Mouse (Mus musculus) heart, postnatal 10 days (tissue): ENCODE results near the gene Emc9. TPM values are rescaled to one million over a fixed set of nuclear protein-coding genes. Genes with fewer than 3 reads are reported as not detected.
A peak's percentile ranks its signal among the peaks of the same experiment; 100 is the strongest.

Experiments
- DNase-seq, 2 experiments: peaks; one replicate each; pipeline ENCODE4 v3.0.0; 2021
- intact Hi-C: fragments of 180-260 bp; cut with DNase I; formaldehyde crosslinking; loops from one replicate; pipeline ENCODE4 v1.15.1; 2025
- total RNA-seq, 2 experiments: library from RNA; stranded (reverse); gene quantifications; 2 replicates each; pipeline ENCODE4 v1.2.3; 2021

Emc9 gene
- 10 to 100 TPM; 42.6 to 43.4 TPM for total RNA-seq

DNA sequence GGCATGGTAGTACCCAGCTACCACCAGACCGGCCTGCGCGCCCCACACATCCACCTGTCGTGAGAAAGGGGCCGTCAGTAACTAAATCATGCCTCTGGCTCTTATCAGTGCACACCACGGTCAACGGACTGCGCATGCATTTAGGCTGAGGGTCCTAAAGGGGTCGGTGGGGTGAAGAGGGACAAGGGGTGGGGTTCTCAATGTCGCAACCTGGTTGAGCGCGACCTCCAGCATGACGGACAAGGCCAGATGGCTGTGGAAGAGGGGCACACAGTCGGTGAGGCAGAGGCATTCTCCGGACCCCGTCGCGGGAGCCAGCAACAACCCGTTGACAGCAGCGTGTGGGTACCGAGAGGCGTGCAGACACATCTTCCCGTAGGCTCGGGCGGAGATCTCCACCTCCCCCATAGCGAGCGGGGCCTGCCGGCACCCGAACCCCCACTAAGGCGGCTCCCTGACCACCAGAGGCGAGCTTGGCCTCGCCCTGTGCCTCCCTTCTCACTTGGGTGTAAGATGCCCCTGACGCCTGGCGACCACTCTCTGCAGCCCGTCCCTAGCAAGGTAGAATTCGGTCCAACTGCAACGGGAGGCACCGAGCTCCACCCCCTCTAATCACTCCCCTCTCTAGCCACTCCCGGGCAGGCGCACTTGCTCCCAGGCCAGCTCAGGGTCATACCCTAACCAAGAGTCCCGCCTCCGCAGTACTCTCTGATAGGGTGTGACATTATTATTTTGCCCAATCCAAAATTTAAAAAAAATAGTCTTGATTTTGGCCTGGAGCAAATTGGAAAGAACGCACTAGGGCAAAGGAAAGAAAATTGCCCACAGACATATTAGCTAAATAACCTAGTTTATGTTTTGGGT lies at the start of gene Emc9:
Gene Emc9, minus strand, starts transcription at position 601 of the 864 bp plus-strand sequence.
- DNase-seq = peak; percentile 86
- intact Hi-C loops = no loop called here

DNA sequence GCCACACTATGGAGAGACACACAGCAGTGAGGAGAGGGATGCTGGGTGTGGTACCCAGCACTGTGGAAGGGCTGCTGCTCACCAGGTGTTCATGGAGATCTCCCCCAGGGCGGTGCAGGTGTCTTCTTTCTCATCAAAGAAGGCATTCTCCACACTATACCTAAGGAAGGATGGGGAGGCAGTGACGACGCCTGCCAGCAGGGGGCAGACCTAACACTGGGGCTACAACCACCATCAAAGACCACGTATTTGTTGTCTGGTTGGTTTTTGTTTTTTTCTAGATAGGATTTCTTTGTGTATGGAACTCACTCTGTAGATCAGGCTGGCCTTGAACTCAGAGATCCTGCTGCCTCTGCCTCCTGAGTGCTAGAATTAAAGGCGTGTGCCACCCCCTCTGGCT lies 44.2 kb upstream of the Emc9 start:
- intact Hi-C loops = loop anchor here (2.0 to 5.0 kb wide), 2 partner anchors 113 to 128 kb away; partner anchors contain the start of gene Cideb

DNA sequence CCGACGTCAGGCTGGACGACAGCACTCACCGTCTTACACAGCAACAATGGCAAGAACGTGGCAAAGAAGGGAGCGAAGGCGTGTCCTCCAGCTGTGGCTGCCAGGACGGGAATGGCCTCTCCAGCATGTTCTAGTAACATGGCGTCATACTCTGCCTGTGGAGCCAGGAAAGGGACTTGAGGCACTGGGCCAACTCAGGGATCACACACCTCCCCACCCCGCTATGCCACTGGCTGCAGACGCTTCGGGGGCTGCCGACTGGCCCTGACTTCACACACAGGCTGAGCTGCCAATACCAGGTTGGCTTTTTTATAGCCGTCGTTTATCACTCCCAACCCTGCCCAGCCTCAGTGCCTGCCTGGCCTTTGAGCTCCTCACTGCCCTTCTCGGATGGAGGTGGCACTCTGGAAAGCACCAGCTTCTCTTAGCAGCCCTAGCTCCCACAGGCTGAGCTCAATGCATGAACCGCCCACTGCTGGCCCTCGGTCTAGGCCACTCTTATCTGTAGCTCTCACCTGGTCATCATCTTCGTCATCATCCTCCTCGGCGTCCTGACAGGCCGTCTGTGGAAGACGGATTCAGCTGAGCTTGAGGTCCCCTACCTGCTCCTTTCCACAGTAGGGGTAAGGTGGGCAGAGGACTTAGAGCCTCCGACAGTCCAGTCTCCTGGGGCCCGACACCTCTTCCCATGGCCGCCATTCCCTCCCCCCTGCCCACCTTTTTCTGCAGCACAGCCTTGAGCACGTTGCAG lies 43.1 kb upstream of the Emc9 start:
- peak; percentile 22 to 28 for DNase-seq
- intact Hi-C loops = loop anchor here (2.0 to 5.0 kb wide), 2 partner anchors 115 to 129 kb away; partner anchors contain the start of gene Cideb

More for the DNA sequence above, 44.2 kb upstream of the Emc9 start:
- peak; percentile 35 to 69 for DNase-seq

DNA sequence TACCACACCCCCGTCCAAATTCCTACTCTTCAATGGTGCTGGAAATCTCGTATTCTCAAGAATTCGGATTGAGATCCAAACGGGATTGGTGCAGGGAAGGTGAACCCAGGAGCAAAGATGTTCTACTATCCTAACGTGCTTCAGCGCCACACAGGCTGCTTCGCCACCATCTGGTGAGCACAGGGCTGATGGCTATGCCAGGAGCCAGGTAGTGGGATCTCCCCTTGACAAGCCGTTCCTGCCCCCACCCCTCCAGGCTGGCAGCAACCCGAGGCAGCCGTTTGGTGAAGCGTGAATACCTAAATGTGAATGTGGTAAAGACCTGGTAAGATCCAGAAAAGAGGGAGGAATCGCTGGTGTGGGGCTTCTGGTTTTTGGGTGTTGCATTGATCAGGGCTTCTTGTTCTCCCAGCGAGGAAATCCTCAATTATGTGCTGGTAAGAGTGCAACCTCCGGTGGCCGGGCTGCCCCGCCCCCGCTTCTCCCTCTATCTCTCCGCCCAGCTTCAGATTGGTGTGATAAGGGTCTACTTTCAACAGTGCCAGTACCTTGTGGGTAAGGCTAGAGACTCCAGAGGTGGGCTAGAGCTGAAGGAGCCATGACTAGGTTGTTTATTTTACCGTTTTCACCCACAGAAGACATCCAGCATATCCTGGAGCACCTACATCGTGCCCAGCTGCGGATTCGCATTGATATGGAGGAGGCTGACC lies 33.5 kb upstream of the Emc9 start:
- intact Hi-C loops = no loop called here
- DNase-seq = no peak

DNA sequence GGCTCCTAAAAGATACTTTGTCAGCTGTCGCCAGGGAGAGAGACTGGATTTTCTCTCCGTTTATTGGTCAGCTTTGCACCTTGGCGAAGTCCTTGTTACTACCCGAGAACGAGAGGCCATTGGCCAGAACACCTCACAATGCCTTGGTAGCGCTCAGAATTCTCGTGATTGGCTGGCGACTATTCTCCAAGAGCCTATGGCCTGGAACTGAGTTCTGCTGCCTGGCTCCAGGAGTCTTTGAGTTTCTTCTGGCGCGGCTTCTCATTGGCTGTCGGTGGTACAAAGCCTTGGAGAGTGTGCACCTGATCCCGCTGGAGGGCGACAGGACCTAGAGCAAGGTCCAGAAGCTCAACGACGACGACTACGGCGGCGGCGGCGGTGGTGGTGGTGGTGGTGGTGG lies 32.7 kb upstream of the Emc9 start, which contains the start of gene Rec8:
Gene Rec8, plus strand, starts transcription at position 216 of the 400 bp plus-strand sequence.
- DNase-seq = peak; percentile 19 to 40
- intact Hi-C loops = no loop called here

DNA sequence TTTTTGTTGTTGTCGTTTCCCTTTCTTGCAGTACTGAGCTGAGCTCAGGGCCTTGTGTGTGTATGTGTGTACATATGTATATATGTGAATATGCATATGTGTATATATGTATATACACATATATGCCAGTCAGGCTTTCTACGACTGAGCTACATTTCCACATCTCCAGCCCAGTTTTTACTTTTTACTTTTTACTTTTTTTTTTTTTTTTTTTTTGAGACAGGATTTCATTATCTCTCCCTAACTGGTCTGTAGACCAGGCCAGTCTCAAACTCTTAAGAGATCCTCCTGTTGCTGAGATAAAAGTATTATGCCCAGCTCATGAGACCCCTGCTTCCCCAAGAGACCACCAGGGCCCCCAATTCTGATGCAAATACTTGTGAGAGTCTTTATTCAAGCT lies 31.7 kb upstream of the Emc9 start:
- intact Hi-C loops = no loop called here
- DNase-seq = no peak

DNA sequence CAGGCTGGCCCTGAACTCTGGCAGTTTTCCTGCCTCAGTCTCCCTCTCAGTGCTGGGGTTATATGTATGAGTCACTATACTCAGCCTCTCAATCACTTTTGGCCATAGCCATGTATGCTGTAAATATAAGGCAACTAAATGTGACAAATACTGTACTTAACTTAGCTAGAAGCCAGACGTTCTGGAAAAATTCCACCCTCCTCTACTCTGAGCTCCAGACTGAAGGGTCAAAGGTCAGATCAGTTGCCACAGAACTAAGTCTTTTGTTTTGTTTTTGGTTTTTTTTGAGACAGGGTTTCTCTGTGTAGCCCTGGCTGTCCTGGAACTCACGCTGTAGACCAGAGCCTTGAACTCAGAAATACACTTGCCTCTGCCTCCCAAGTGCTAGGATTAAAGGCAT lies 30.8 kb upstream of the Emc9 start:
- intact Hi-C loops = no loop called here
- DNase-seq = no peak

DNA sequence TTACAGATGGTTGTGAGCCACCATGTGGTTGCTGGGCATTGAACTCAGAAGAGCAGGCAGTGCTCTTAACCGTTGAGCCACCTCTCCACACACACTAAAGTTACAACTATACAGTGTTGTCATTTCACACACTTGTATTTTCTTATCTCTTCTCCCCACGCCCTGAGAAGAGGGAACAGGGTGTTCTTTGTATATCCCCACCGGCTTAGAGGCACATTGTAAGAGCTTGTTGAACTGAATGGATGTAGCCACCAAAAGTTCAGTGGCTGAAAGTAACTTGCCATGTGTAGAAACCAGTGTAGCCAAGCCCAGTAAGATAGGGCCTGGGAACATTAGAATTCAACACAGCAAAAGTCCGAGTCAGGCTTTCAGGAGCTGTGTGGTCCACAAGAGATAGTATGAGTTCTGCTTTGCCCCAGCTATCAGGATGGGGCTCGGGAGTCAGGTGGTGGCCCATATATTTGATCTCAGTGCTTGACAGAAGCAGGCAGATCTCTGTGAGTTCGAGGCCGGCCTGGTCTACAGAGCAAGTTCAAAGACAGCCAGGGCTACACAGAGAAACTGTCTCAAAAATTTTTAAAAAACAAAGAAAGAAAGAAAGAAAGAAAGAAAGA lies 29.6 kb upstream of the Emc9 start:
- intact Hi-C loops = no loop called here

DNA sequence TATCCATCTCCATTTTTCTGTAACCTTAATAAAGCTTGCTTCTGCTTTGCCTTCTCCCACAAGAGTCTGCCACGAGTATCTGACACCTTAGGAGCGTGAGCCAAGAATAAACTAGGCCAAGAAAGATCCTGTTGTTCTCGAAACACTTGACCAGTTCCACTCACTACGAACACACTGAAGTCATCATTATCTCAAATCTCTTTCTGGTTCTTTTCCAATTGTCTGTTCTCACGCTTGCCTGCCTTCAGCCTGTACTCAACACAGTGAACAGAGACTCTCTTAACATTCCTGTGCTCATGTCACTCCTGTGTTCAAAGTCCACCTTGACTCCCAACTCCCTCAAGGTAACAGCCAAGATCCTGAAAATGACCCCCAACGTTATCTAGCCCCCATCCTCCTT lies 28.2 kb upstream of the Emc9 start:
- DNase-seq = no peak
- intact Hi-C loops = no loop called here

More for the DNA sequence above, 29.6 kb upstream of the Emc9 start:
- no peak for DNase-seq

DNA sequence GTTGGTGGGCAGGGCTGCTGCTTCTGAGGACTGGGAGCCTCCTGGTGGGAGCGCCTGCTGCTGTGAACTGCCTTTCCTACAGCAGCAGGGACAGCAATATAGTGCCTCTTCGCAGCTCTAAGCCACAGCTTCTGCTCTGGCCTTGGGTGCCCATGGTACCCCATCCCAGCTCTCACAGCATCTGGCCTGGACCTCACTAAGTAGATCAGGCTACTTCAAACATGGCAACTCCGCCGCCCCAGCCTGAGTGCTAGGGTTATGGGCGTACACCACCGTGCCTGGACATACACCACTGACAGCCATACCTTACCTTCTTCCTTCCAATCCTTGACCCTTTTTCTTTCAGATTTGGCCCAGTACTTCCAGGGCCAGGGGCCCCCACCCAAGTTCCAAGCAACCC lies 23.2 kb upstream of the Emc9 start:
- DNase-seq = no peak
- intact Hi-C loops = no loop called here

DNA sequence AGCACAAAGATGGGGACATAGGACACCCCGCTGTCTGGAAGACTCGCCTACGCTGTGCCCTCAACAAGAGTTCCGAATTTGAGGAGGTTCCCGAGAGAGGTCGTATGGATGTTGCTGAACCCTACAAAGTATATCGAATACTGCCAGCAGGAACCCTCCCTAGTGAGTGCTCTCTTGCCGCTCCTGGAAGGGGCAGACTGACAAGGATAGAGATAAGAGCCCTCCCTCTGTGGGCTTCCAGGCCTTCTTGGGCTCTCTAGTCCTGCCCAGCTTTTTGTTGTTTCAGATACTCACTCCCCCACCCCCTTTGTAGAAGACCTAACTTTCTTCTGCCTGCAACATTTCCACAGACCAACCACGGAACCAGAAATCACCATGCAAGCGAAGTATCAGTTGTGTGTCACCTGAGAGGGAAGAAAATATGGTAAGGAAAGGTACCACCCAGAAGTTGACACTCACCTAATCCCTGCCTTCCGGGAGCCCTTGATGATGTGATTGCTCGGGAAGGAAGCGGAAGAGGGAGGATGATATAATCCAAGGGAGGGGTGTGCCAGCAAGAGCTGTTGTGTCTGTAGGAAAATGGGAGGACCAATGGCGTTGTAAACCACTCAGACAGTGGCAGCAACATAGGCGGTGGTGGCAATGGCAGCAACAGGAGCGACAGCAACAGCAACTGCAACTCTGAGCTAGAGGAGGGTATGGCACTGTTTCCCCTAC lies 20.8 kb upstream of the Emc9 start:
- DNase-seq = no peak

DNA sequence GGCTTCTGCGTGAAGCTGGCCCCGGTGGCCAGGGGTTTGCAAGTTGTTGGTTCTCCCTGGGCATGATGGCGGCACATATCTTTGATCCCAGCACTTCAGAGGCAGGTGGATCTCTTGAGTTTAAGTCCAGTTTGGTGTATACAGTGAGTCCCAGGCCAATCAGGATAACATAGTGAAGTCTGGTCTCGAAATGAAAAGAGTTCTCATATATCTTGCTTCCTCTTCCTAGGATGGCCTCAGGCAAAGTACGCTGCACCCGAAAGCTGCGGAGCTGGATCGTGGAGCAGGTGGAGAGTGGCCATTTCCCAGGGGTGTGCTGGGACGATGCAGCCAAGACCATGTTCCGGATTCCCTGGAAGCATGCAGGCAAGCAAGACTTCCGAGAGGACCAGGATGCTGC lies 19.7 kb upstream of the Emc9 start:
- intact Hi-C loops = loop anchor here (1.0 to 5.0 kb wide), 2 partner anchors 45 to 108 kb away; partner anchors contain the start of genes A730061H03Rik and Dcaf11
- DNase-seq = no peak

More for the DNA sequence above, 20.8 kb upstream of the Emc9 start:
- intact Hi-C loops = no loop called here

DNA sequence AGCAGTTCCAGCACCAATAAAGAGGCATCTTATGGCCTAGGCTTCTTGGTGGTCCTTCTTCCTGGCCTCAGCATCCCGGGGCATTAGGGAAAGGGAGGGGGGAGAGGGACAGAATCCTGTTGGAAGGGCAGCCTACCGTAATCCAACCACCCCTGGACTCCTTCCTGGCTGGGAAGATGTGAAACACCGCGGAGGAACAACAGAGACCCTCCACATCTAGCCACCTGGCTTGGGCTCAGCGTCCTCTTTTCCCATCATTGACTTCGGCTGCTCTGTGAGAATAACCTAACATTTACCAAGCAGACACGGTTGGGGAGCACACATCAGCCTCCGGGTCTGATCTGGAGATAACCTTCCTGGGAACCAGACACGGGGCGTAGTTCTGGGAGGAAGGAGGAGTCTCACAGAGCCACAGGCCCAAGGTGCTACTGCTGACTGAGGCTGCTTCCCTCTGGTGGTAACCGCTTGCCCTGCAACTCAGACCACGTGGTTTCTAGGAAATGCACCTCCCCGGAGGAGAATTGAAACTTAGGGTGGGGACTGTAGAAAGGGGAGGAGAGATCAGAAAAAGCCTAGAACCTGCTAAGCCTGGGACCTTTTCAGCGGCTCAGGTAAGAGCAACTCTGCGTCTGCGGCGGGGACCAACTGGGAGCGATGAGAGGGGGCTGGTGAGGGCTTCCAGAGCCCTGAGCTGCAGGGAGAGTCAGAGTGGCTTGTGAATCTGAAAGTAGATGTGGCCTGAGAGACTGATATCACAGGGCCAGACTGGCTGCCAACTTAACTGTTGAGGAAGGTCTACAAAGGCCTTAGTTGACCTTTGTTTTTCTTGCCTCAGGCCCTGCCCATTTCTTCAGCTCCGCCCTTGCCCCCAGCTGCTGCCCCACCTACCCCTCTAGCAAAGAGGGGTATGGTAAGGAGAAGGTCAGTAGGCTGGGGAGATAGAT lies 18.8 kb upstream of the Emc9 start:
- DNase-seq = peak; percentile 93 to 95
- intact Hi-C loops = loop anchor here (1.0 to 5.0 kb wide), 2 partner anchors 44 to 107 kb away; partner anchors contain the start of genes A730061H03Rik and Dcaf11

DNA sequence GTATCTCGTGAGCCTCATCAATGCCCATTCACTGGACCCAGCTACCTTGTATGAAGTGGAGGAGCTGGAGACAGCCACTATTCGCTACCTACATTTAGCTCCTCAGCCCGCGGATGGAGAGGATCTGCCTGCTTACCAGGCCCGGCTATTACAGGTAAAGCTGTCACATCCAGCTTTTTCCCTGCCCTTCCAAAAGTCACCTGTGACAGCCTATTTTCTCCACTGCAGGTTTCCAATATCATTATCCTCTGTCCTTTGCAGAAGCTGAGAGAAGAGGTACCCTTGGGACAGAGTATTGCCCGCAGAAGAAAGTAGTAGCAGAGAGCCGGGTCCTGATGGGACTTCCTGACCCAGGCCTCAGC lies 18.1 kb upstream of the Emc9 start, which contains the start of gene Irf9:
Gene Irf9, plus strand, starts transcription at position 301 of the 362 bp plus-strand sequence.
- DNase-seq = no peak
- intact Hi-C loops = loop anchor here (5.0 kb wide), 1 partner anchor 106 kb away; no protein-coding TSS in a partner anchor

DNA sequence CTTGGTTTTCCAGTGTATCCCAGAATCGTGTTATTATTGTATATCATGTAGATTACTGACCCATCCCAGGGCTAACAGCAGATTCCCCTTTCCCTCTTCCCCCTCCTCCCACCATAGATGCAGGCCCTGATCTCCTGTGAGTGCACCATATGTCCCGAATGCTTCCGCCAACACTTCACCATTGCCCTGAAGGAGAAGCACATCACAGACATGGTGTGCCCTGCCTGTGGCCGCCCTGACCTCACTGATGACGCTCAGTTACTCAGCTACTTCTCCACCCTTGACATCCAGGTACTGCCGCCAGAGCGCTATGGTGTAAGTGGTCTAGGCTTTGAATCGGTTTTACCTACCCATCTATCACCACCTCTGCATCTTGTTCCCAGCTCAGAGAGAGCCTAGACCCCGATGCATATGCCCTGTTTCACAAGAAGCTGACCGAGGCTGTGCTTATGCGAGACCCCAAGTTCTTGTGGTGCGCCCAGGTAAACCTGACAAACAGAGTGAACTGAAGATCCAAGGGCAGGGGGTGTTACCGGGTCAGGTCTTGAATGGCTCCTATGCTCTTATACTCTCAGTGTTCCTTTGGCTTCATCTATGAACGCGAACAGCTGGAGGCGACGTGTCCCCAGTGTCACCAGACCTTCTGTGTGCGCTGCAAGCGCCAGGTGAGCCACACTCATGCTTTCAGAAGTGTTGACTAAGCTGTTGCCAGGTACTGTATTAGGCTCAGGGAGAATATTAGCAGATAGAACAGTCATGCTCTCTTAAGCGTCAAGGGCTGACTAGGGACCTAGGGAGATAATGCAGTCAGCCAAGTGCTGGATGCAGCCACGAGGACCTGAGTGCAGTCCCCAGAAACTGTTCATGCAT lies 13.7 kb upstream of the Emc9 start:
- intact Hi-C loops = no loop called here
- no peak for DNase-seq

DNA sequence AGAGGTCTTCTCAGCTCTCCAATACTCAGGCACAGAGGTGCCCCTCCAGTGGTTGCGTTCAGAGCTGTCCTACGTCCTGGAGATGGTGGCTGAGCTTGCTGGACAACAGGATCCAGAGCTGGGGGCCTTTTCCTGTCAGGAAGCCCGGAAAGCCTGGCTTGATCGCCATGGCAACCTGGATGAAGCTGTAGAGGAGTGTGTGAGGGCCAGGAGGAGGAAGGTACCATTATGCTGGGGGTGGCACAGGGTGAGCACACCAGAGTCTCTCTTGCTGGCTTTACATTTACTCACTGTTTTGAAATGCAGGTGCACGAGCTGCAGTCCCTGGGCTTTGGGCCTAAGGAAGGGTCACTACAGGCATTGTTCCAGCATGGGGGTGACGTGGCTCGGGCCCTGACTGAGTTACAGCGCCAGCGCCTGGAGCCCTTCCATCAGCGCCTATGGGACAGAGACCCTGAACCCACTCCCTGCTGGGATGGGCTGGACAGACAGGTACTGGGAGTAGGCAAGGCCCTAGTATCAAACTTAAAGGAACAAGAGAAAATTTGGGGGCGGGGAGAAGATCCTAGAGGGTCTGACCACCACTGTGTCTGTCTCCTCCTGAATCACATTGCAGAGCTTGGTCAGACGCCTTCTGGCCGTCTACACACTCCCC lies 11.1 kb upstream of the Emc9 start:
- intact Hi-C loops = no loop called here
- DNase-seq = no peak

DNA sequence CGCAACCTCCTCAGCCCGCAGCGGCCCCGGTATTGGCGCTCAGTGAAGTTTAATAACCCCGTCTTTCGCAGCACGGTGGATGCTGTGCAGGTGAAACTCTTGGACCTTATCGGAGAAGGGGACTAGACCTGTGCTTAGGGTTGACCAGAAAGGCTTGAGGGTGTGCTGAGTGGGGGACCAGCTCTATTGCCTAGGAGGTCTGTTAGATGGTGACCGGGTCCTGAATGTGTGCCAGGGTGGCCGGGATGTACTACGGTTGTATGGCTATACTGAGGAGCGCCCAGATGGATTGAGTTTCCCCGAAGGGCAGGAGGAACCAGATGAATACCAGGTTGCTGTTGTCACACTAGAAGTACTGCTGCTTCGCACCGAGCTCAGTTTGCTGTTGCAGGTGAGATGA lies 7.1 kb upstream of the Emc9 start:
- DNase-seq = peak in 1 of 2 experiments; percentile 40
- intact Hi-C loops = no loop called here
